ENCODE assay signal across 31 mouse cellular contexts in genomic region chr19:44589591-44590223, GRCm38 (mm10). TPM values are rescaled to one million over a fixed set of nuclear protein-coding genes. Genes with fewer than 3 reads are reported as not detected.
"Had no signal": no experiment of that assay in that cellular context is flagged by ENCODE, and none has a peak within 500 bp of the region (broad histone marks: within the 10 kb centered on the region; RNA-seq: fewer than 3 reads in every experiment).

No protein-coding gene starts in this region.

- H3K27ac ChIP-seq: limb, embryonic 10.5 days; limb, embryonic 13.5 days; liver, embryonic 13.5 days had no signal

- H3K9ac ChIP-seq: limb, embryonic 13.5 days; liver, embryonic 13.5 days had no signal

- H3K4me2 ChIP-seq: limb, embryonic 13.5 days; liver, embryonic 13.5 days; midbrain, embryonic 11.5 days had no signal

- DNase-seq: kidney, adult 8-10 months; kidney, postnatal 10 days; layer of hippocampus, adult 9-11 months; liver; liver, embryonic 13.5 days; lung, adult 2 months; lung, postnatal 14 days; lung, postnatal 4 days; midbrain, embryonic 14.5 days; thymus, adult 2 months; thymus, postnatal 14 days; thymus, postnatal 4 days had no signal

- H3K4me3 ChIP-seq: limb, embryonic 10.5 days; limb, embryonic 13.5 days; liver, embryonic 13.5 days had no signal

- H3K4me1 ChIP-seq: limb, embryonic 13.5 days; liver, embryonic 13.5 days had no signal

- H3K36me3 ChIP-seq: limb, embryonic 10.5 days; limb, embryonic 13.5 days; liver, embryonic 13.5 days had no signal

- ATAC-seq: inflammation-experienced regulatory T-cells, adult 6 months had no signal

- H3K9me3 ChIP-seq: limb, embryonic 10.5 days; limb, embryonic 13.5 days had no signal

RNA-seq across cellular contexts. Expression of gene Gm20538, which starts 37.1 kb away (rescaled TPM):
- total RNA-seq: layer of hippocampus, adult 18-20 months; layer of hippocampus, postnatal 25 days; left cerebral cortex, adult 18-20 months; left cerebral cortex, postnatal 25 days; megakaryocyte progenitor cell, adult 5-6 weeks; megakaryocyte-erythroid progenitor cell, adult 5-6 weeks; midbrain, postnatal 0 days had no signal
- polyA plus RNA-seq: inflammation-experienced regulatory T-cells, adult 6 months; limb, embryonic 10.5 days; limb, embryonic 13.5 days; liver, embryonic 13.5 days; liver, embryonic 16.5 days; lung, adult 2 months; lung, embryonic 16.5 days; midbrain, embryonic 11.5 days; midbrain, embryonic 14.5 days; midbrain, postnatal 0 days; neural tube, embryonic 11.5 days; neural tube, embryonic 14.5 days; small intestine, adult 2 months; spleen, adult 2 months; stomach, embryonic 14.5 days; testis, adult 2 months had no signal
